Mouse (Mus musculus) c-Kit-positive CD71-positive TER-119-negative erythroid progenitor cells, embryonic 14.5 days (primary cell): Measurements from ENCODE around the gene Cchcr1.
A peak's percentile ranks its signal among the peaks of the same experiment; 100 is the strongest.
"Not testable (repeated sequence)": the region's sequence is repeated elsewhere in the genome, so short reads cannot be mapped to it uniquely, and the experiment has no call there.

ENCODE experiments used
- DNase-seq: peaks from one replicate; pipeline ENCODE4 v3.0.0-alpha.2; 2013; ENCODE audit warnings: low read depth

Cchcr1 gene

DNA sequence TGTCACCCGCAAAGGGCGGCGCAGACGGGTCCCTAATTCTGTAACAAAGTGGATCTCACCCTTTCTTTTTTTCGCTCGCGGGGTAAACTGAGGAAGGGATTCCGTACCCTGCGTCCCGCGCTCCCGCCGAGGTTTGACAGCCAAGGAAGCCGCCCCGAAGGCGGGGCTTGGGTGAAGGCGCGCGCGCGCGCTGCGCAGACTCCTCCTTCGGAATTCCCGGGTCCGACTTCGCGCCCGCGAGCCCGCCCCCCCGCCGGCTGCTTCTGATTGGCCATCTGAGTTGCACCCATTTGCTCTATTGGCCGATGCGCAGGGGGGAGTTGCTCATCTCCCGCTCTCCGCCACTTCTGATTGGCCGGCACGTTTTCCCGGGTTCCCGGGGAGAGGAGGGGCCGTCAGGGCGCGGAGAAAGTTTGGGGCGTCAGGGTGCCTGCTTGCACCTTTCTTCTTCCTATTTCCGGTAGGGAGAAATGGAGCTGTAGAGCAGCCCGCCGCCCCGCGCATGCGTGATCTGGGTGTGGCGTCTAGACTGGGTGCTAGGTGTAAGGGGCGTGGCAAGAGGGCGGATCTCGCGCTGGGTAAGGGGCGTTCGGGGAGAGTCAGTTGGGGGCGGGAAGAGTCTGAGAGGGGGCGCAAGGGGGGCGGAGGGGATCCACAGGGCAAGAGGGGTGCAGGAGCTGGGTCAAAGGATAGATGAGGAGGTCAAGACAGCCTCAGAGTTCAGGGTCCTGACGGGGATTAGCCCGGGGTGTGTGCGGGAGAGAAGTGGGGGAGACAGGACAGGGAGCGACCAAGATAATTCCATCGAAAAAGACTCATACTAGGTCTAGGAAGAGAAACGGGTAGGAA lies at the start of gene Cchcr1, which contains the start of gene Tcf19:
Cchcr1 (plus strand) TSS at position 449 of the 849 bp plus-strand sequence.
Tcf19 (minus strand) TSS at position 173 of the 849 bp plus-strand sequence.
- peak; percentile 97 for DNase-seq

GRCm38 (mm10) chr17:35468936-35469335 lies 48.0 kb upstream of the Cchcr1 start:
- not testable (repeated sequence) for DNase-seq

DNA sequence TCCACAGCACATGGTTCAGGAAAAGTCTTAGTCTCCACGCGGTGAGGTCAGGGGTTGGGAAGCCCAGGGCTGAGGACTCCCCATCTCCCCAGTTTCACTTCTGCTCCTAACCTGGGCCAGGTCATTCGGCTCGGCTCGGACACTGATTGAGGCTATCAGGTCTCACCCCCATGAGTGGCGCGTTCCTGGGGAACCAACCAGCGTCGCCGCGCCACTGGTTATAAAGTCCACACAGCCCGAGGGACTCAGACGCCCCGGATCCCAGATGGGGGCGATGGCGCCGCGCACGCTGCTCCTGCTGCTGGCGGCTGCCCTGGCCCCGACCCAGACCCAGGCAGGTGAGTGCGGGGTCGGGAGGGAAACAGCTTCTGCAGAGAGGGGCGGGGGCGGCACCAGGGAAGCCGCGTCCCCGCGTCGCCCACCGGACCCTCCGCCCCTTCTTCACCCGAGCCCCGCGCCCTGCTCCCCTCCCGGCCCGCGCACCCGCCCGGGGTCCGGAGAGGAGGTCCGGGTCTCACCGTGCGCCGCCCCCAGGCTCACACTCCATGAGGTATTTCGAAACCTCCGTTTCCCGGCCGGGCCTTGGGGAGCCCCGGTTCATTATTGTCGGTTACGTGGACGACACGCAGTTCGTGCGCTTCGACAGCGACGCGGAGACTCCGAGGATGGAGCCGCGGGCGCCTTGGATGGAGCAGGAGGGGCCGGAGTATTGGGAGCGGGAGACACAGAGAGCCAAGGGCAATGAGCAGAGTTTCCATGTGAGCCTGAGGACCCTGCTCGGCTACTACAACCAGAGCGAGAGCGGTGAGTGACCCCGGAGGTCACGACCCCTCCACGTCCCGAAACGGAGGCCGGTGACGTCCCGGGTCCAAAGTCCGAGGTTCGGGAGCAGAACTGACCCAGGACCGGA lies 46.8 kb upstream of the Cchcr1 start, which contains the start of gene H2-Q10:
H2-Q10 (plus strand) TSS at position 248 of the 910 bp plus-strand sequence.
- DNase-seq: no peak

GRCm38 (mm10) chr17:35484066-35484465 lies 32.8 kb upstream of the Cchcr1 start:
- peak; percentile 30 for DNase-seq

- no peak for DNase-seq
Measured at GRCm38 (mm10) chr17:35485702-35486101, 31.2 kb upstream of the Cchcr1 start.

GRCm38 (mm10) chr17:35486726-35487125 lies 30.2 kb upstream of the Cchcr1 start:
- DNase-seq: no peak

GRCm38 (mm10) chr17:35488041-35488440 lies 28.9 kb upstream of the Cchcr1 start:
- no peak for DNase-seq

- no peak for DNase-seq
Measured at GRCm38 (mm10) chr17:35490320-35490719, 26.6 kb upstream of the Cchcr1 start.

DNA sequence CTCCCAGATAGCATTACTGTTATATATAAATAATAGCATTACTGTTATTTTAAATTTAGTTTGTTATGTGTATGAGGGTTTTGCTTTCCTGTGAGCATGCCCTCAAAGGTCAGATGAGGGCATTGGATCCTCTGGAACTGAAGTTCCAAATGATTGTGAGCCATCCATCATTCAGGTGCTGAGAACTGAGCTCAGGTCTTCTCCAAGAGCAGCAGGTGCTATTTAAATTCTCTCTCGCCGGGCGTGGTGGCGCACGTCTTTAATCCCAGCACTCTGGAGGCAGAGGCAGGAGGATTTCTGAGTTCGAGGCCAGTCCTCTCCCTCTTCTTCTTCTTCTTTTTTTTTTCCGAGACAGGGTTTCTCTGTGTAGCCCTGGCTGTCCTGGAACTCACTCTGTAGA lies 19.8 kb upstream of the Cchcr1 start:
- no peak for DNase-seq

DNA sequence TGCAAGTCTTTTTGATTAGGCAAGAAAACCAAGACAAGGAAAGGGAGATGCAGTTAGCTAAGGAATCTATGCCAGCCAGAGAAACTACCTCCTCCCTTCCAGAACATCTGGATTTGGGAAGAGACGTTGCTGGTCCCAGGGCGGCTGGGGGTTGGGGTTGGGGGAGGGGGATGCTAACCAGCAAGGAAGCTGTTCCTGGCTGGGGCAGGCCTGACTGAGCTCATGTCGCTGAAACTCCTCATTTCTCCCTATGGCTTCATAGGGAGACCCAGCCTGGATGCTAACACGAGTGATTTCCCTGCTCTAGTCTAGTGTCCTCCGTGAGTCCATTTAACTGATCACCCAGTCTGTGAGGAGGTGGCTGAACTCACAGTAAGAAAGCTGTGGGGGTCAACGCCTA lies 14.7 kb upstream of the Cchcr1 start:
- DNase-seq: no peak

GRCm38 (mm10) chr17:35502762-35503161 lies 14.1 kb upstream of the Cchcr1 start:
- DNase-seq: no peak

GRCm38 (mm10) chr17:35503849-35504248 lies 13.1 kb upstream of the Cchcr1 start:
- DNase-seq: no peak

DNA sequence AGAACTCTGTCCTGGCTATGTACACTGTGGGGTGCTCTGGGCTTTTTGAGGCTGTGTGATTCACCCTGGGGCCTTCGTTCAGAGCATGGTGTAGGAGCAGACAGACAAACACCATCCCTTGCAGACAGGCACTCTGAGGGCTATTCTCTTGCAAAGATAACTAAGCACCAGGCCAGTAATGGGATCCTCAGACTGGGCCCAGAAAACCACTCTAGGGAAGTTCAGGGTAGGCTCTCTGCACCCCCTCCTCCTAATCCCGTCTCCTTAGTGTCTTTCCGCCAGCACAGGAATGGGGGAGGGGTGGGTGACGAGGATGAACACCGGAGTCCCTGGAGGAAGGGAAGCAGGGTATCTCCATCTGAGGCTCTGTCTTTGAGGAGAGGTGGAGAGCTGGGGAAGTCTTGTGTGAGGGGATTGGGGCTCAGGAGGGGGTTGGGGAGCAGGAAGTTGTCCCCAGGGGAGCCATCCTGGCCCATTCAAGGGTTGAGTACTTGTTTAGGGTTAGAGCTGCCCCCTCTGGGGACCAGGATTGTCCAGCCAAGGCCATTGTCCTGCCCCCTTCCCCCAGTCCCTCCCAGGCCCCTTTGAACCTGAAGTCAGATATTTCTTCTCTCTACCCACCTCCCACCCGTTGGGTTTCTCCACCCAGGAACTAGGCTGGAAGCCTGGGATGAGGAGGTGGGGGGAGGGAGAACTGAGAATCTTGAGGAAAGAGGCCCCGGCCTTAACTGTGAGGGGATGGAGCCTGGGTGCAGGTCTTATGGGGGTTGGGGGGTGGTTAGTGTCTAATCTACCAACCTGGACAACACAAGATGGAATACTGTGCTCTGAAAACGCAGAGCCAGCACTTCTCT lies 12.0 kb upstream of the Cchcr1 start:
- DNase-seq: no peak

GRCm38 (mm10) chr17:35505776-35506175 lies 11.1 kb upstream of the Cchcr1 start, which contains the start of gene Pou5f1:
Pou5f1 (plus strand) TSS chr17:35506018.
- no peak for DNase-seq

GRCm38 (mm10) chr17:35506881-35507280 lies 10.0 kb upstream of the Cchcr1 start:
- DNase-seq: no peak

- no peak for DNase-seq
Measured at GRCm38 (mm10) chr17:35507556-35508260, 9.2 kb upstream of the Cchcr1 start.

DNA sequence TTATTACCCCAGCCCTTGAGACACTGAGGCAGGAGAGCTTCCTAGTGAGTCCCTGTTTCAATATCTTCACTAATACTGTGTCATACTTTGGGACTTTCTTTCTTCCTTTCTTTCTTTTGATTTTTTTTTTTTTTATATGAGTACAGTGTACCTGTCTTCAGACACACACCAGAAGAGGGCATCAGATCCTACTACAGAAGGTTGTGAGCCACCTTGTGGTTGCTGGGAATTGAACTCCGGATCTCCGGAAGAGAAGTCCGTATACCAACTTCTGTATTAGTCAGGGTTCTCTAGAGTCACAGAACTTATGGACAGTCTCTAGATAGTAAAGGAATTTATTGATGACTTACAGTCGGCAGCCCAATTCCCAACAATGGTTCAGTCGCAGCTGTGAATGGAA lies 8.6 kb upstream of the Cchcr1 start:
- not testable (repeated sequence) for DNase-seq

DNA sequence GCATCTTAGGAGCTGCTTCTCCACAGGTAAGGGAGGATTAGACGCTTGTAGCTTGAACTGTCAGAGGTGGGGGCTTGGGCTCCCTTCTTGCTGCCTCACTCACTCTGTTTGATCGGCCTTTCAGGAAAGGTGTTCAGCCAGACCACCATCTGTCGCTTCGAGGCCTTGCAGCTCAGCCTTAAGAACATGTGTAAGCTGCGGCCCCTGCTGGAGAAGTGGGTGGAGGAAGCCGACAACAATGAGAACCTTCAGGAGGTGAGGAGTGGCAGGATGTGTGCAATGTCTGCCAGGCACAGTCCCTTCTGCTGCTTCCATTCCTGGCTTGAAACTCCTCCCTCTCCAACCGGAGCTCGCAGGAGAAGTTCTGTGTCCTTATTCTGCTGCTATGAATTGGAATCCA lies 7.6 kb upstream of the Cchcr1 start:
- DNase-seq: no peak

- no peak for DNase-seq
Measured at GRCm38 (mm10) chr17:35512916-35513626, 3.8 kb upstream of the Cchcr1 start.

GRCm38 (mm10) chr17:35513886-35514285 lies 3.0 kb upstream of the Cchcr1 start:
- peak; percentile 66 for DNase-seq
